Mouse (Mus musculus) kidney, postnatal 0 days (tissue): ENCODE measurements around the gene Man1c1. TPM values are rescaled to one million over a fixed set of nuclear protein-coding genes. Genes with fewer than 3 reads are reported as not detected.

Experiments
- ATAC-seq: fragments of 200-750 bp; cut with Nextera tagmentation; replicated peaks from 2 replicates; pipeline ENCODE4 v1.8.0; 2017; ENCODE audit warnings: low read depth, moderate number of reproducible peaks, moderate TSS enrichment, moderate library complexity; ENCODE audit not compliant: low FRiP score
- DNase-seq: peaks from one replicate; pipeline ENCODE4 v3.0.0-alpha.2; 2016; ENCODE audit warnings: low spot score
- H3K27ac ChIP-seq: fragments of 300-500 bp; sonication (generic); 2 replicates; pipeline ENCODE4 v1.5.1; 2014; ENCODE audit warnings: mild to moderate bottlenecking
- H3K27me3 ChIP-seq: fragments of 300-500 bp; sonication (generic); 2 replicates; pipeline ENCODE4 v1.6.1; 2014; ENCODE audit warnings: low read length, mixed read lengths; ENCODE audit not compliant: insufficient read depth
- H3K36me3 ChIP-seq: fragments of 300-500 bp; sonication (generic); 2 replicates; pipeline ENCODE4 v1.6.1; 2014; ENCODE audit warnings: low read length, mixed read lengths; ENCODE audit not compliant: insufficient read depth
- H3K4me1 ChIP-seq: fragments of 300-500 bp; sonication (generic); replicated peaks from 2 replicates; pipeline ENCODE4 v1.6.1; 2014; ENCODE audit warnings: antibody characterized with exemption, low read length, mixed read lengths; ENCODE audit not compliant: insufficient read depth
- H3K4me2 ChIP-seq: fragments of 300-500 bp; sonication (generic); 2 replicates; pipeline ENCODE4 v1.6.1; 2014; ENCODE audit warnings: mild to moderate bottlenecking, low read length, moderate library complexity, mixed read lengths
- H3K4me3 ChIP-seq: fragments of 300-500 bp; sonication (generic); replicated peaks from 2 replicates; pipeline ENCODE4 v1.5.1; 2014; ENCODE audit warnings: low read depth, low read length
- H3K9ac ChIP-seq: fragments of 300-500 bp; sonication (generic); 2 replicates; pipeline ENCODE4 v1.6.1; 2014; ENCODE audit warnings: low read depth, low read length
- H3K9me3 ChIP-seq: fragments of 300-500 bp; sonication (generic); replicated peaks from 2 replicates; pipeline ENCODE4 v1.6.1; 2016; ENCODE audit warnings: low read length, inconsistent platforms, mixed read lengths
- CTCF ChIP-seq: IDR thresholded peaks from 2 replicates; pipeline ENCODE4 v1.5.1; 2016; ENCODE audit warnings: antibody characterized with exemption, low read depth, mild to moderate bottlenecking, moderate library complexity
- WGBS: fragments of 180-500 bp; shearing (Covaris S2); extraction: QIAGEN DNeasy Blood & Tissue Kit; methylation state at CpG from one replicate; pipeline ENCODE4 v1.1.7; 2014; 5-methylcytosine and 5-hydroxymethylcytosine counted together
- polyA plus RNA-seq: library from polyadenylated mRNA; unstranded; fragments of >200 nt; fragmentation: Nextera tagmentation; extraction: Ambion mirVana; gene quantifications from 2 replicates; pipeline ENCODE4 v1.2.1, GENCODE M21; 2015

The Man1c1 gene
- polyA plus RNA-seq, 1 experiment from 2014 or later = 3.2 TPM

DNA sequence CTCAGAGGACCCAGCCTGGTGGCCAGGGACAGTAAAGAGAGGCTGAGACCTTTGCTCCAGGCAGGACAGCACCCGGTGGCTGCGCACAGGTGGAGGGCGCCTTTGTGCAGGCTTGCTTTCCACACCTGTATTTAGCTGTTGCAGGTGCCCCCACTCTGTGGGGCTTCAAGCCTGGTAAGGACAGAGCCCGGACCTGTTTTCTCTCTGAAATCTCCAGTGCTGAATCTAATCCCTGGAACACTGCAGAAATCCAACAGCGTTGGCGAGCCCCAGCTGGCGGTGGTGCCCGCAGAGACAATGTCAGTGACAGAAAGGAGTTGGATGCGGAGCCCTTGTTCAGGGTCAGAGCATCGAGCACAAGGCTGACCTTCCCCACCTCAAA is 84.6 kb downstream of the Man1c1 start:
- TF ChIP-seq CTCF = no peak
- no peak overlapping the region for H3K4me3 ChIP-seq
- no peak for DNase-seq
- H3K4me2 ChIP-seq = no peak overlapping the region
- H3K36me3 ChIP-seq = no peaks in the 10 kb centered on the region
- WGBS = 67% methylated on average over 10 of the region's 10 CpGs
- ATAC-seq = no peak
- no peak overlapping the region for H3K27ac ChIP-seq
- no peaks in the 10 kb centered on the region for H3K4me1 ChIP-seq
- H3K9ac ChIP-seq = no peak overlapping the region
- H3K27me3 ChIP-seq = no peaks in the 10 kb centered on the region
- no peaks in the 10 kb centered on the region for H3K9me3 ChIP-seq

DNA sequence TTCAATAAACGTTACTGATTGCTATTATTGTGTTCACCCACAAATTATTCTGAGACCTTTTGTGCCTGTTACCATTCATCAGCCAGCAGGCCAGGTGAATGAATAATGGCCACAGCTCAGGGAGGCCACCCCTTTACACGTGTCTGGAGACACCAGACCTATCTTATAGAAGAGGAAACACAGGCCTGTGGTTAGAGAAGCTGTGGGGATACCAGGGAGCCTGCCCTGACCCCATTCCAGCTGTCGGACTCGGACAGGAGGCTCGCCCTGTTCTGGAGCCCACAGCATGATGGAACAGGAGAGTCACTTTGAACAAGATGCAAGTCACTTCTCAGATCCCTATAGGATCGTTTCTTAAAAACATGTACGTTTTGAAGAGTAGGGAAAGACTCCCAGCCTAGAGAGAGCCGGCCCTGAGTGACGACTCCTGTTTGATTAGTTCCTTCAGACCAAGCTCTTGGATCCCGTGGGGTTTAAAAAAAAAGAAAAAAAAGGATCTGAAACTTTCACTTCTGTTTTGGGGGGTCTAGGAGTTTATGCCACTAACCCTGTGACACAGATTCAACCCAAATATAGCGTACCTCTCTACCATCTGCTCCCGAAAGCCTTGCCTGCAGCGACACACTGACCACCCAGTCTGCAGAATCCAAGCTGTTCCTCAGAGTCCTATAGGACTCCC is 85.1 kb downstream of the Man1c1 start:
- no peaks in the 10 kb centered on the region for H3K27me3 ChIP-seq
- 74% methylated on average over 13 of the region's 13 CpGs for whole genome bisulfite sequencing
- no peak overlapping the region for H3K4me3 ChIP-seq
- no peaks in the 10 kb centered on the region for H3K9me3 ChIP-seq
- no peak overlapping the region for H3K9ac ChIP-seq
- H3K36me3 ChIP-seq = no peaks in the 10 kb centered on the region
- ATAC-seq = no peak
- no peak for TF ChIP-seq CTCF
- H3K4me1 ChIP-seq = no peaks in the 10 kb centered on the region
- no peak overlapping the region for H3K4me2 ChIP-seq
- no peak overlapping the region for H3K27ac ChIP-seq
- no peak for DNase-seq

DNA sequence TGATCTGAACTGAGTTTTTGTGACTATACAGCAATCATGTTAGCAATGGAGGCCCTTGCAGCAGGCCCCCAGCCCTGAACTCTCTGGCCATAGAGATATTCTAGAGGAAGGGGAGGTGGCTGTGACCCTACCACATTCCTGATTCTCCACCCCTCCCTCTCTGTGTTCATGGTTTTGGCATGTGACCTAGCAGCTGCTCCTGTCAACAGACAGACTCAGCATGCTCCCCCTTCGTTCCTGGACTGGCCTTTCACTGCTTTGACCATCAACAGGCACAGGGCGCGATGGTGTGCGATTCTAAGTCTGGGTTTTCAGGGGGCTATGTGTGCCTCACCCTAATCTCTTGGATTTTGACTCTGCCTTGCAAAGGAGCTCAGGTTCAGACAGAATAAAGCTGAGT is 86.3 kb downstream of the Man1c1 start:
- no peaks in the 10 kb centered on the region for H3K36me3 ChIP-seq
- H3K27me3 ChIP-seq = no peaks in the 10 kb centered on the region
- no peak for DNase-seq
- ATAC-seq = no peak
- H3K27ac ChIP-seq = no peak overlapping the region
- H3K4me1 ChIP-seq = no peaks in the 10 kb centered on the region
- TF ChIP-seq CTCF = no peak
- H3K4me2 ChIP-seq = no peak overlapping the region
- no peaks in the 10 kb centered on the region for H3K9me3 ChIP-seq
- no peak overlapping the region for H3K9ac ChIP-seq
- no peak overlapping the region for H3K4me3 ChIP-seq
- WGBS = 85% methylated on average over 4 of the region's 4 CpGs

DNA sequence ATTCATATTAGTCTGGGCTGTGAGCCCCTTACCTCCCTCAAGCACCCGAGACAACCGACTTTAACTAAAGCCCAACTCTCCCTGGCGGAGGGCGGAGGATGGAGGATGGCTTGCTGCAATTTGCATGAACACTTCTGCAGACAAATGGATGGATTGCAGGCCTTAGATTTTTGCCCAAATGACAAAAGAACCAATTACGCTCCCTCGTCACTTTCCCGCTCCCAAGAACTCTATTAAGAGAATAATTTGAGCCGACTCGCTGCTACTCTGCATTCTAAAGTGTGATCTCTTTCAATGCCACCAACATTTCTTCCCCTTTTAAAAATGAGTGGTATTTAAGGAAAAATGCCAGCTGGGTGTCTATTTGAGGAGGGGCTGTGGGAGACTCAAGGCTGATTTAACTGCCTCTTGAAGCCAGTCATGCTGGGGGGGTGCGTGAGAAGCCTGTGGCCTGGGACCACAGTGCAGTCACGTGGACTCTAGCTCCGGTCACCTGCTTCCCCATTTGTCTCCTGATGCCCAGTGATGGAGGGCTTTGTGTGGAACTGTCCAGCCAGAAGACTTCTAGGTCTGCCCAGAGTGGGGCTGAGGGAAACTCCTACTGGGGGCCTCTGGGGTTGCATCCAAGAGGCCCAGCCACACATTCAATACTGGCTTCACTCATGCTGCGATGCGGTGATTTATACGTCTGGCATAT is 88.0 kb downstream of the Man1c1 start:
- Histone ChIP-seq H3K36me3 (no peaks in the 10 kb centered on the region), H3K9ac (no peak overlapping the region), H3K4me3 (no peak overlapping the region), H3K27me3 (no peaks in the 10 kb centered on the region), H3K9me3 (no peaks in the 10 kb centered on the region), H3K27ac (no peak overlapping the region), H3K4me2 (no peak overlapping the region), H3K4me1 (no peaks in the 10 kb centered on the region)
- ATAC-seq = no peak
- no peak for TF ChIP-seq CTCF
- 79% methylated on average over 15 of the region's 15 CpGs for WGBS
- DNase-seq = no peak

DNA sequence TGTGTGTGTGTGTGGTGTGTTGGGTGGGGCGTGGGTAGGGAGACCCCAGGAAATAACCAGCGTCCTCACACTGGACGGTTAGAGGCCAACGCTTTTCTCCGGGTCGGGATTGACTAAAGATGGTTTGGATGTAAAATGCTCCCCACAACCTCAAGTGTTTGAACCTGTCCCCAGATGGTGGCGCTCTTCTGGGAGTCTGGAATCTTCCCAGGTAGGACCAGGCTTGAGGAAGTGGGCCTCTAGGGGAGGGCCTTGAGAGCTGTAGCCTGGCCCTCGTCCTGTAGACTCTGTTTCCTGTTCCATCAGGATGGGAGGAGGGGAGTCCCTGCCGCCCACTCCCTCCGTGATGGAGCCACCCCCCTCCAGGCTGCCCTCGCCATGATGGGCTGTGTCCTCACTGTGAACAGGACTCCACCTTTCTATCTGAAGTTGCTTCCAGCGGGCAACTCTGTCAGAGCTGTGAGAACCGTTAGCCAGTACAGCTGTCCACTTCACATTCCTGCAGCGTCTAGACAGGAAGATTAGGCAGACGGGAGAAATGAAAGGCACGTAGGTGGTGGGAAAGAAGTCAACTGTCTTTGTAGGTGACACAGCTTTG is 91.9 kb downstream of the Man1c1 start:
- DNase-seq = peak; percentile 48
- no peak overlapping the region for H3K27ac ChIP-seq
- 0 out of 2 replicates have a peak, but pooled peaks have one; percentile 40 for ATAC-seq

DNA sequence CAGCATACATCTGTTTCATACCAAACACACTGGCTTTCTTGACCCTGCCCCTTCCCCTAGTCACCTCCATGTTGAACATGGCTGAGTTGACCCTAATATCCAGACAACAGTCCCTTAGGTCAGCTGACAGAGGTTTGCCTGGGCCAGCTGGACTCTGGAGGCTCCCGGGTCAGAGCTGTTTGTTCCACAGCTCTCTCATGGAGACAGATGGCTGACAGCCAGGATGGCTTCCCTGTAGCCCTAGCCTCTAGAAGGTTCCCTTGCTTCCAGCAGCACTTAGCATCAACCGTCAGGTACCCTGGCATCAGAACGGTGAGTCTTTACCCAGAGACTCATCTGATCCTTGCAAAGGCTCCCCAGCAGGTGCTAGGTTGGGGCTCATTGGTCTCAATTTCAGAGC is 93.5 kb downstream of the Man1c1 start:
- Histone ChIP-seq H3K4me3 (no peak overlapping the region), H3K4me1 (no peaks in the 10 kb centered on the region), H3K36me3 (no peaks in the 10 kb centered on the region), H3K9ac (no peak overlapping the region), H3K27me3 (no peaks in the 10 kb centered on the region), H3K4me2 (no peak overlapping the region), H3K27ac (no peak overlapping the region), H3K9me3 (no peaks in the 10 kb centered on the region)
- TF ChIP-seq CTCF = no peak
- WGBS = 78% methylated on average over 3 of the region's 3 CpGs
- DNase-seq = no peak
- ATAC-seq = no peak; the same call in 1 of the 2 replicates

More for the DNA sequence above, 91.9 kb downstream of the Man1c1 start:
- H3K4me1 ChIP-seq = no peaks in the 10 kb centered on the region
- no peak overlapping the region for H3K4me3 ChIP-seq
- WGBS = 46% methylated on average over 16 of the region's 16 CpGs
- peak; percentile 37; the same call in 1 of the 2 replicates for TF ChIP-seq CTCF
- no peaks in the 10 kb centered on the region for H3K27me3 ChIP-seq
- H3K9me3 ChIP-seq = no peaks in the 10 kb centered on the region
- no peaks in the 10 kb centered on the region for H3K36me3 ChIP-seq
- H3K4me2 ChIP-seq = no peak overlapping the region
- no peak overlapping the region for H3K9ac ChIP-seq
